Mouse (Mus musculus) hindbrain, embryonic 15.5 days (tissue): ENCODE measurements around the gene Gmppb. TPM values are rescaled to one million over a fixed set of nuclear protein-coding genes. Genes with fewer than 3 reads are reported as not detected.

ENCODE experiments used
- ATAC-seq: fragments of 200-750 bp; cut with Nextera tagmentation; 2 replicates; pipeline ENCODE4 v1.8.0; 2017; ENCODE audit warnings: low read depth, moderate number of reproducible peaks, moderate TSS enrichment; ENCODE audit not compliant: low FRiP score
- H3K27ac ChIP-seq: fragments of 300-500 bp; sonication (generic); replicated peaks from 2 replicates; pipeline ENCODE4 v1.5.1; 2015; ENCODE audit warnings: mild to moderate bottlenecking, inconsistent platforms
- H3K27me3 ChIP-seq: fragments of 300-500 bp; sonication (generic); 2 replicates; pipeline ENCODE4 v1.6.1; 2015; ENCODE audit warnings: control low read depth, inconsistent platforms
- H3K36me3 ChIP-seq: fragments of 300-500 bp; sonication (generic); 2 replicates; pipeline ENCODE4 v1.6.1; 2015; ENCODE audit warnings: control low read depth, inconsistent platforms
- H3K4me1 ChIP-seq: fragments of 300-500 bp; sonication (generic); replicated peaks from 2 replicates; pipeline ENCODE4 v1.6.1; 2015; ENCODE audit warnings: control low read depth, inconsistent platforms
- H3K4me2 ChIP-seq: fragments of 300-500 bp; sonication (generic); 2 replicates; pipeline ENCODE4 v1.6.1; 2015; ENCODE audit warnings: moderate library complexity, mild to moderate bottlenecking, inconsistent platforms
- H3K4me3 ChIP-seq: fragments of 300-500 bp; sonication (generic); 2 replicates; pipeline ENCODE4 v1.5.1; 2015; ENCODE audit warnings: mild to moderate bottlenecking, inconsistent platforms
- H3K9ac ChIP-seq: fragments of 300-500 bp; sonication (generic); 2 replicates; pipeline ENCODE4 v1.6.1; 2015; ENCODE audit warnings: inconsistent platforms
- H3K9me3 ChIP-seq: fragments of 300-500 bp; sonication (generic); 2 replicates; pipeline ENCODE4 v1.6.1; 2016; ENCODE audit warnings: control low read depth, inconsistent platforms
- WGBS: fragments of 180-500 bp; shearing (Covaris S2); methylation state at CpG from one replicate; pipeline ENCODE4 v1.1.7; 2015; 5-methylcytosine and 5-hydroxymethylcytosine counted together
- polyA plus RNA-seq: library from polyadenylated mRNA; unstranded; fragments of >200 nt; fragmentation: Nextera tagmentation; extraction: Ambion mirVana; gene quantifications from 2 replicates; pipeline ENCODE4 v1.2.1, GENCODE M21; 2015

The Gmppb gene
- polyA plus RNA-seq, 1 experiment from 2014 or later, result 23.9 TPM

DNA sequence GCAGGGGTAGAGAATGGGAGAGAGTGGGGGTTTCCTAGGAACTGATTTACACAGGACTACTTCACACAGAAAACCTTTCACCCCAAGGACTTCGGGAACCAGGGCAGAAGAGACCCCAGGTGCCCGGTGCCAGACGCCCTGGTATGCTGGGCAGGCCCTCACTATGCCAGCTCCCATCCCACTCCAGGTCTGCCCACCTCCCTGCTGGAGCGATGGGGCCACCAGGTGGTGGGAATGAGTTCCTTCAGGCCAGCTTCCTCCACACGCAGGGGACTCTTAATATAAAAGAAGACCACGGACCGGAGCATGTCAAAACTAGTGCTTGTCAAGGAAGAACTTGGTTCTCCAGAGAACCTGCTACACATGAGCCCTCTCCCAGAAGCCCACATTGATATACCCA is 18.2 kb downstream of the Gmppb start:
- Histone ChIP-seq H3K4me1 (no peaks in the 10 kb centered on the region), H3K27ac (no peak overlapping the region), H3K36me3 (peaks cover 15% of the 10 kb centered on the region), H3K9ac (no peak overlapping the region), H3K27me3 (no peaks in the 10 kb centered on the region), H3K4me2 (no peak overlapping the region), H3K4me3 (no peak overlapping the region), H3K9me3 (no peaks in the 10 kb centered on the region)
- WGBS, result 80% methylated on average over 7 of the region's 7 CpGs
- ATAC-seq, result no peak

DNA sequence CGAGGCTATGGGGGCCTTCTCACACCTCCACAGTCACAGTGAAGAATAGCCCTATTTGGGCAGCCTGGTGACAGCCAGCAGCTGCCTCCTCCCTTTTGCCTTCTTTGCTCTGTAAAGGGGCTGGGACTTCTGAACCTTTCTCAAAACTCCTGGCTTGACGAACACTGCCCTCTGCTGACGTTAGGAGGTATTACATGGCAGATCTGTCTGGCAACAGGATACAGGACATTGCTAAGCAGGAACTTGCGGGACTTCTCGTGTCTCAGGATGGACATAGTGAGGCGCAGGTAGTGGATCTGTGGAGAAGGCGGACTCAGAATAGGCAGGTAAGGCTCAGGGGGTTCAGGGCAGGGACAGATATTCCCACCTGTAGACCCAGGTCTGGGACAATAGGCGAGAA is 18.9 kb downstream of the Gmppb start:
- H3K4me1 ChIP-seq, result no peaks in the 10 kb centered on the region
- no peak overlapping the region for H3K27ac ChIP-seq
- WGBS, result 21% methylated on average over 8 of the region's 8 CpGs
- no peaks in the 10 kb centered on the region for H3K9me3 ChIP-seq
- H3K4me2 ChIP-seq, result no peak overlapping the region
- no peak overlapping the region for H3K9ac ChIP-seq
- H3K36me3 ChIP-seq, result peaks cover 8% of the 10 kb centered on the region
- H3K4me3 ChIP-seq, result no peak overlapping the region
- no peaks in the 10 kb centered on the region for H3K27me3 ChIP-seq
- ATAC-seq, result no peak

- Histone ChIP-seq H3K4me1 (no peaks in the 10 kb centered on the region), H3K9ac (no peak overlapping the region), H3K9me3 (no peaks in the 10 kb centered on the region), H3K4me3 (no peak overlapping the region), H3K27me3 (no peaks in the 10 kb centered on the region), H3K27ac (no peak overlapping the region), H3K36me3 (peaks cover 8% of the 10 kb centered on the region), H3K4me2 (no peak overlapping the region)
- ATAC-seq, result no peak
- 90% methylated on average over 9 of the region's 9 CpGs for WGBS
These were observed 20.0 kb downstream of the Gmppb start for GRCm38 (mm10) chr9:108069007-108069406.

- Histone ChIP-seq H3K27me3 (no peaks in the 10 kb centered on the region), H3K4me1 (no peaks in the 10 kb centered on the region), H3K9ac (no peak overlapping the region), H3K9me3 (no peaks in the 10 kb centered on the region), H3K4me3 (no peak overlapping the region), H3K4me2 (no peak overlapping the region), H3K36me3 (peaks cover 8% of the 10 kb centered on the region), H3K27ac (no peak overlapping the region)
- WGBS, result 90% methylated on average over 7 of the region's 7 CpGs
- ATAC-seq, result no peak
These were observed 20.5 kb downstream of the Gmppb start for GRCm38 (mm10) chr9:108069529-108069928.

GRCm38 (mm10) chr9:108071801-108072200 is 22.8 kb downstream of the Gmppb start:
- no peaks in the 10 kb centered on the region for H3K9me3 ChIP-seq
- no peak for ATAC-seq
- peaks cover 8% of the 10 kb centered on the region for H3K36me3 ChIP-seq
- H3K4me2 ChIP-seq, result no peak overlapping the region
- no peak overlapping the region for H3K4me3 ChIP-seq
- H3K27me3 ChIP-seq, result no peaks in the 10 kb centered on the region
- H3K27ac ChIP-seq, result no peak overlapping the region
- H3K4me1 ChIP-seq, result no peaks in the 10 kb centered on the region
- H3K9ac ChIP-seq, result no peak overlapping the region
- 96% methylated on average over 3 of the region's 4 CpGs for WGBS

GRCm38 (mm10) chr9:108072481-108072924 is 23.5 kb downstream of the Gmppb start:
- no peak overlapping the region for H3K4me3 ChIP-seq
- H3K27me3 ChIP-seq, result no peaks in the 10 kb centered on the region
- peaks cover under 1% of the 10 kb centered on the region; the same call in 1 of the 2 replicates for H3K4me1 ChIP-seq
- no peak overlapping the region for H3K27ac ChIP-seq
- H3K9me3 ChIP-seq, result no peaks in the 10 kb centered on the region
- no peak overlapping the region for H3K9ac ChIP-seq
- 75% methylated on average over 9 of the region's 9 CpGs for WGBS
- H3K36me3 ChIP-seq, result peaks cover 8% of the 10 kb centered on the region
- no peak overlapping the region for H3K4me2 ChIP-seq
- no peak for ATAC-seq

DNA sequence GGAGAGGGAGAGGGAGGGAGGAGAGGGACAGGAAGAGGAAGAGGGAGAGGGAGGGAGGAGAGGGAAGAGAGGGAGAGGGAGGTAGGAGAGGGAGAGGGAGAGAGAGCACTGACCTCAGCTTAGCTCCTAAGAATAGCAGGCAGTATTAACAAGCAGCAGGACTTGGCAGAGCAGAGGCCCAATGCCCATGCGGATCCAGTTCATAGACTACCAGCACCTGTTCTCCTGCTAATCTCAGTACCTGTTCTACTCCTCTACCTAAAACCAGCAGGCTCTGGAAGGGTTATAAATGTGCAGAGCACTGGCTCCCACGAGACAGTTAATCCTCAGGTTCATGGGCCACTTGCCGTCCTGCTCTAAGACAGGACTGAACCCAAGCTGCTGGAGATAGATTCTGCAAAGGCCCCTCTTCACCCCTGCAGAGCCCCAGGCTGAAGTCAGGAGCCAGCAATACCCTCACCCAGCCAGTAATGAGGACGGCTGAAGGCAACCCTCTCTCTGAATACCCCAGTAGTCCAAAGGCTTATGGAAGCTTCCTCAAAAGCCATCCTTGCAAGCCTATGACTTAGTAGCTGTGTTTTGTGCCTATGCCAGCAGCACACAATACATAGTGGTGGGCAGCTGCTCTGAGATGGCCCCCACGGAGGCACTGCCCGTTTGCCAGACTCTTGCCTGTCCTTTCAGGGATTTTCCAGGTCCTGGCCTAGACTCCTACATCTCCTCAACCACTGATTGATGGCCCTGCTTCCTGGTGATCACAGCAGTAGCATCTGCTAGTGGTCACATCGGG is 24.3 kb downstream of the Gmppb start:
- no peak for ATAC-seq
- no peak overlapping the region for H3K9ac ChIP-seq
- no peaks in the 10 kb centered on the region for H3K9me3 ChIP-seq
- peaks cover 8% of the 10 kb centered on the region for H3K4me1 ChIP-seq
- no peak overlapping the region for H3K4me3 ChIP-seq
- WGBS, result 66% methylated on average over 7 of the region's 7 CpGs
- H3K4me2 ChIP-seq, result no peak overlapping the region
- no peaks in the 10 kb centered on the region for H3K27me3 ChIP-seq
- peaks cover 8% of the 10 kb centered on the region for H3K36me3 ChIP-seq
- H3K27ac ChIP-seq, result no peak overlapping the region

DNA sequence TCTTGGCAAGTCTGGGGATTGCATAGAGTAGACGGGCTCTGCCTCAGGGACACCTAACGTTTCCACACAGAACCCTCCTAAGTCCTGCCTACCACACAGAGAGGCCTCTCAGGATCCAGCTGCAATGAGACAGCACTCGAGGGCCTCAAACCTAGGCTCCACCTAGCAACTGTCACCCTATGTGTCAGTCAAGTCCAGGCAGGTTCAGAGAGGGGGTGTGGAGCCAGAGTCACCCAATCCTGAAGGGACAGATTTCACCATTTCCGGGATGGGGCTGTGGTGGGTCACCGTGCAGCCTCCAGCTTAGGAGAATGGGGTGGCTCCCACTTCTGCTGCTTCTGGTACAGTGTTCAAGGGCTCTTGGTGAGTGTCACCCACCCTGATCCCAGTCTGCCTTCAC is 31.1 kb downstream of the Gmppb start, which contains the start of gene Mst1:
Gene Mst1 (plus strand): TSS at position 269 of the 400 bp plus-strand sequence.
- Histone ChIP-seq H3K4me1 (peaks cover 29% of the 10 kb centered on the region), H3K9me3 (no peaks in the 10 kb centered on the region), H3K9ac (peak within 1 kb of the TSS; percentile 99), H3K36me3 (peaks cover 7% of the 10 kb centered on the region), H3K4me3 (peak within 1 kb of the TSS; percentile 94), H3K4me2 (peak within 1 kb of the TSS; percentile 88), H3K27ac (0 out of 2 replicates have a peak within 1 kb of the TSS, but pooled peaks have one; percentile 31), H3K27me3 (peaks cover 33% of the 10 kb centered on the region)
- ATAC-seq, result no peak
- WGBS, result 80% methylated on average over 5 of the region's 5 CpGs

- no peak for ATAC-seq
- Histone ChIP-seq H3K9ac (no peak overlapping the region), H3K27me3 (peaks cover 33% of the 10 kb centered on the region), H3K4me3 (peak overlapping the region; percentile 11), H3K4me1 (peaks cover 29% of the 10 kb centered on the region), H3K4me2 (peak overlapping the region; percentile 46), H3K9me3 (no peaks in the 10 kb centered on the region), H3K27ac (no peak overlapping the region), H3K36me3 (peaks cover 30% of the 10 kb centered on the region)
- 5% methylated on average over 18 of the region's 19 CpGs for WGBS
These were observed 33.5 kb downstream of the Gmppb start for GRCm38 (mm10) chr9:108082549-108082948.

DNA sequence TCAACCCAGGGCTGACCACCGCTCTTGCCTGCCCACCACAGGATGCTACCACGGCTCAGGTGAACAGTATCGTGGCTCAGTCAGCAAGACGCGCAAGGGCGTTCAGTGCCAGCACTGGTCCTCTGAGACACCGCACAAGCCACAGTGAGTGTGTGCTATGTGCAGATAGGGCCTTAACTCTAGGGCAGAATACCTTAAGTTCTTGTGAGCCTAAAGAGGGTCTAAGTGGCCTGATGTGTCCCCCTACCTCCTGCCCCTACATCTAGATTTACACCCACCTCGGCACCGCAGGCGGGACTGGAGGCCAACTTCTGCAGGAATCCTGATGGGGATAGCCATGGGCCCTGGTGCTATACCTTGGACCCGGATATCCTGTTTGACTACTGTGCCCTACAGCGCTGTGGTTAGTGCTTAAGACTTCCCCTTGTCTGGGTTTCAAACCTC is 34.0 kb downstream of the Gmppb start, which contains the start of gene Rnf123:
Gene Rnf123 (minus strand): TSS at position 359 of the 444 bp plus-strand sequence.
- no peak for ATAC-seq
- H3K4me2 ChIP-seq, result peak within 1 kb of the TSS; percentile 46
- no peak within 1 kb of the TSS for H3K9ac ChIP-seq
- H3K4me1 ChIP-seq, result peaks cover 24% of the 10 kb centered on the region
- H3K27ac ChIP-seq, result no peak within 1 kb of the TSS
- peak within 1 kb of the TSS; percentile 11 for H3K4me3 ChIP-seq
- H3K27me3 ChIP-seq, result peaks cover 33% of the 10 kb centered on the region
- no peaks in the 10 kb centered on the region for H3K9me3 ChIP-seq
- peaks cover 34% of the 10 kb centered on the region for H3K36me3 ChIP-seq
- 40% methylated on average over 12 of the region's 12 CpGs for WGBS

- Histone ChIP-seq H3K36me3 (peaks cover 37% of the 10 kb centered on the region), H3K27me3 (peaks cover 33% of the 10 kb centered on the region), H3K4me3 (no peak overlapping the region), H3K9ac (no peak overlapping the region), H3K9me3 (no peaks in the 10 kb centered on the region), H3K4me1 (peaks cover 19% of the 10 kb centered on the region), H3K4me2 (no peak overlapping the region), H3K27ac (no peak overlapping the region)
- 89% methylated on average over 6 of the region's 6 CpGs for WGBS
- ATAC-seq, result no peak
These were observed 34.5 kb downstream of the Gmppb start for GRCm38 (mm10) chr9:108083561-108083960.

DNA sequence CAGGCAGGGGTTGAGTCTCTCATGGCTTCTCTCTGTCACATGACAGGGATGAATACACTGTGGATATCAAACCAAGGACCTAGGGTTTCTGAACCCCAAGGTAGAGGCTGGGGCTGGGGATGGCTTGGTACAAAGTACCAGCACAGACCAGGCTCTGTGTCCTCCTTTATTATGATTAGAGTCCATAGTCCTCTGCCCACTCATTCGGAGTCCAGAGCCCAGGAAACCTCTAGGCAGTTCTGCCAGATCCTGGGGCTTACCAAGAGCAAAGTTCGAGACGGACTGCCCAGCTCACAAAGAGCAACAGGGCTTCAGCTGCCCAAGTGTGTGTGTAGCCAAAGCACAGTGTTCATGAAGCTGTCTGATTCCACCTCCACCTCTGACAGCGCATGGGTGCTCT is 36.2 kb downstream of the Gmppb start:
- Histone ChIP-seq H3K27ac (no peak overlapping the region), H3K9ac (no peak overlapping the region), H3K4me1 (peaks cover 12% of the 10 kb centered on the region), H3K27me3 (peaks cover 33% of the 10 kb centered on the region), H3K4me2 (no peak overlapping the region), H3K36me3 (peaks cover 47% of the 10 kb centered on the region), H3K9me3 (no peaks in the 10 kb centered on the region), H3K4me3 (no peak overlapping the region)
- 93% methylated on average over 4 of the region's 4 CpGs for WGBS
- no peak for ATAC-seq
